Mouse (Mus musculus) forelimb bud, embryonic 11.5 days (tissue): ENCODE results near the gene Angel2.
A peak's percentile ranks its signal among the peaks of the same experiment; 100 is the strongest.
"Not testable (repeated sequence)": the region's sequence is repeated elsewhere in the genome, so short reads cannot be mapped to it uniquely, and the experiment has no call there.

Source experiments
- DNase-seq: peaks from one replicate; pipeline ENCODE4 v3.0.0-alpha.2; 2012; ENCODE audit warnings: low read depth, low spot score

The Angel2 gene

DNA sequence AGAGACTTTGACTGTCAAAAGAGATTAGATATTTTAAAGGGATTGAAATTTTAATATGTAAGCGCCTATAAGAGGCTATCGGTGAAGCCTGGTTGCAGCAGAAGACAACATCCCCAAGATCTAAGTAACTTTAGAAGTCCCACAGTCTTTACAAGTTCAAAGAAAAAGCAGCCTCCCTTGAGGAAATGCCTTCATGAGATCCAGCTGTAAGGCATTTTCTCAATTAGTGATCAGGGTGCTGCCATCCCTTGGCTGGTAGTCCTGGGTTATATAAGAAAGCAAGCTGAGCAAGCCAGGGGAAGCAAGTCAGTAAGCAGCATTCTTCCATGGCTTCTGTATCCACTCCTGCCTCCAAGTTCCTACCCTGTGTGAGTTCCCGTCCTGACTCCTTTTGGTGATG, at the start of gene Angel2:
Angel2 (plus strand) TSS at position 301 of the 400 bp plus-strand sequence.
- DNase-seq: not testable (repeated sequence)

DNA sequence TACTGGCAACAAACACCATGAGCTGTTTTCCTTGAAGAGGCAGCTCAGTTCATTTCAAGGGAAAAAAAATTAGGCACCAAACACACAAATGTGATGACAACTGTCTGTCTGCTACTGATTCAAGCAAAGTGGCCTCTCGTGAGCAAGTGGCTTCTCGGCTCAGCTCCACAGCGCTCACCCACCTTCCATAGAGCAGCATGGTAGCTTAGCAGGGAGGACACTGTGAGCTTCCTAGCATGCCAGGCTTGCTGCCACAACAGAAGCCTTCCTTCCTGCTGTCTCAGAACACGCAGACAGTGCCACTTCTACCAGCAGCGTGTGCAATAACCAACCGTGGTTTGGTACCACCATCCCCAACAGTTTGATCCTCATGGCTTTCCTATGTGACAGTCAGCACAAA, 49.2 kb upstream of the Angel2 start:
- no peak for DNase-seq

DNA sequence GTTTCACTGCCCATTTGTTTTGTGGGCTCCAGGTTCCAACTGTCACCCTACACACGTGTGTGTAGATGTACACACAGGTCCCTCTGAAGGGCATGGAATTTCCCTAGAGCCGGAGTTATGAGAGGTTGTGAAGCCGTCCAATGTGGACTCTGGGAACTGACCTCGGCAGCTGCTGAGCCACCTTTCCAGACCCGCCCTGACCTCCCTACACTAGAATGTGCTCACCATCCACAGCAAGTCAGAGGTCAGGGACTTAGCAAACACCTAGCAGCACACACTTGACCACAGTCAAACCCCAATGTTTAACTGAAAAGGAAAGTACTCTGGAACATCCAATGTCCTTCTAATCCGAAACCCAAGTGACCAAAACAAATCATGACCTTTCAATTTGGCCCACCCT, 44.3 kb upstream of the Angel2 start:
- DNase-seq: no peak

DNA sequence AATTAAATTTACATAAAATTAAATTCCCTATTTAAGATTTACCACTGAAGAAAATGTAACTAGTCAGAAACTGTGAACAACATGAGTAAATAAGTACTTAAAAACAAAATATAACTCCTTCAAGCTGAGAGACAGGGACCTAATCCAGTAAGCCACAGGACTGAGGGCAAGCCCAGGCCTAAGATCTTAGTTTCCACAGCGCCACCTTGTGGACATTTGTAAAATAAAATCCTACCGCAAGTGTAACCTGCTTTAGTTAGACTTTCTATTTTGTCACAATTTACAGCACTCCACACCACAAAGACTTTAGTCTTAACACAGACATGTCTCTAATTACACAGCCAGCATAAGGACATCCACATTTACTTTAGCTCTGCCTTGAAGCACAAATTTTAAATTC, 43.5 kb upstream of the Angel2 start:
- DNase-seq: peak; percentile 73

DNA sequence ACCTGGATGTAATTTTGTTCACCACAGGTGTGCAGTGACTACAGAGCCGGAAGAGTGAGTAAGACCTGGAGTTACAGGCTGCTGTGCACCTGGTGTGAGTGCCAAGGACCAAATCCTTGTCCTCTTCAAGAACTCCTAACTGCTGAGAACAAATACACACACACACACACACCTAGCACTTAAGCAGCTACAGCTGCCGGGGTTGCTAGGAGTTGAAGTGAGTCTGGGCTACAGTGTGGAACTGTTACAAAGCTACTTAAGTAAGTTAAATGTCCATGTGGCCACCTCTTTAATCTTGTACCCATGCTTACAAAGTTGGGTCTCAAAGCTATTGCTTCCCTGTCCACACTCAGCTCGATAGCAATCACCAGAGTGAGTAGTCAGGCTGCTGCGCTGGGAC, 38.9 kb upstream of the Angel2 start:
- no peak for DNase-seq

DNA sequence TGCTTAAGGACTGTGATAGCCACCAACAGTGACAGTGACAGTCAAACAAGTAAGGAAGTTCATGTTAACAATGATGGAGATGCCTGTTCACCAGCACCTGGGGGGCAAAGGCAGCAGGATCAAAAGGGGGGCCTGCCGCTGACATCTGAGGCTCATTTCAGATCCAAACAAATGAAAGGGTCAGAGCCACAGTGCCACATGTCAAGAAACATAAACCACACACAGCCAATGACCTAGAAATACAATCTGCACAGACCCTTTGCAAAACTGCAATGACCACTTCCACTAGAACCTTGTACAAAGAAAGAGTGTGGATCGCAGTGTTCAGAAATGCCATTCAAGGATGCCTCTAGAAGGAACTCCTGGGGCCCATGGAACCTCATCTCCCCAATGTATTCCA, 36.9 kb upstream of the Angel2 start:
- DNase-seq: no peak

DNA sequence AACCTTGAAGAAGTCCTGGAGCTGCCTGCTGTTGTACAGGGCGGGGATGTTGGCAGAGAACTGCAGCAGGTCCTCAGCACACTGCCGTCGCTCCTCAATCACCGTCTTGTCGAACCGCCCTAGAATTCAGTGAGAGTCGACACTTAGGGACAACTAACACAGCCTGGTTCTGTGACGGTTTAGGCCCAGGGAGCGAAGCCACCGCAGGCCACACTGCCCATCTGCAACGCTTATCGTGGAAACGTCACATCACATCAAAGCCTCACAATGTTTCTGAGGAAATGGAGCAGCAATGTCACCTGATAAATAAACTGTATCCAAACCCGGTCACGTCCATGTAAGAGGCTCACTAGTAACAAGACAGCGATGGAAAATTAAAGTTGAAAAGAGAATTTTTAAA, 36.3 kb upstream of the Angel2 start:
- no peak for DNase-seq

DNA sequence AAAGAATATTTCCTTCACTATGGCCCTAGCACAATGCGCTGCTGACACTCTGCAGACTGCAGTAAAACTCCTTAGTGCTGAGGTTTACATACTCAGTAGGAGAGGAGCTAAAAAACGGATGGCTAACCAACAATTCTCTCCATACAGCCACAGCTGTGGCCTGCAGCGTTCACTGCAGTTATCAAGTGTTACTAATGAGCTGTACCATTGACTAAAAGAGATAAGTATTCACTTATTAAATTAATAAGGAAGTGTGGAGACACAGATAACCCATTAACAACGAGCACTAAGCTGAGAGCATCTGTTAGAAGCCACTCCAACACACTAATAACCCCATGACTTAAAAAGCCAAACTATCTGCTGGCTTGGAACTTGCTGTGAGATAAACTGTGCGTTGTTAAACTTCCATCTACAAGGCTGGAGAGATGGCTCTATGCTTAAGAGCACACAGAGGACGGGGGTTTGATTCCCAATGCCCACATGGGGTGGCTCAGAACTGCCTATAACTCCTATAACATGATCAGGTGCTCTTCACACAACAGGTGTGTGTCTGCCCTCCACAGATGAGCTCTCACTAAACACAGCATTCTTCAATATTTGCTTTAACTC, 31.2 kb upstream of the Angel2 start:
- no peak for DNase-seq

DNA sequence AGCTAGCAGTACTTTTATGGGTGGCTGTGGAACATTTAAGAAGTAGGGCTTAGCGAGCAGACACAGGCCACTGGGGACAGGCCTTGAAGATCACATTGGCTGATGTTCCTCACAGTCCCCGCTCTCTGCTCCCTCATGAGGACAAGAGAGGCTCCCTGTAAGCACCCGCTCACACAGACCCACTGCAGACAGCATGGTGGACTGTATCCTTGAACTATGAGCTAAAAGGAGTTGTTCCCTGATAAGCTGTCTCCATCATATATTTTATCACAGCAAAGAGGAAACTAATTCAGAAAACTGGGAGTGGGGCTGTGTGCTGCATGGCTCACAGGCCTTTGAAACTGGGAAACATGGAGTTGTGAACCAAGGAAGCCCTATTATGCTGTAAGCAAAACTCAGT, 26.7 kb upstream of the Angel2 start:
- DNase-seq: no peak

DNA sequence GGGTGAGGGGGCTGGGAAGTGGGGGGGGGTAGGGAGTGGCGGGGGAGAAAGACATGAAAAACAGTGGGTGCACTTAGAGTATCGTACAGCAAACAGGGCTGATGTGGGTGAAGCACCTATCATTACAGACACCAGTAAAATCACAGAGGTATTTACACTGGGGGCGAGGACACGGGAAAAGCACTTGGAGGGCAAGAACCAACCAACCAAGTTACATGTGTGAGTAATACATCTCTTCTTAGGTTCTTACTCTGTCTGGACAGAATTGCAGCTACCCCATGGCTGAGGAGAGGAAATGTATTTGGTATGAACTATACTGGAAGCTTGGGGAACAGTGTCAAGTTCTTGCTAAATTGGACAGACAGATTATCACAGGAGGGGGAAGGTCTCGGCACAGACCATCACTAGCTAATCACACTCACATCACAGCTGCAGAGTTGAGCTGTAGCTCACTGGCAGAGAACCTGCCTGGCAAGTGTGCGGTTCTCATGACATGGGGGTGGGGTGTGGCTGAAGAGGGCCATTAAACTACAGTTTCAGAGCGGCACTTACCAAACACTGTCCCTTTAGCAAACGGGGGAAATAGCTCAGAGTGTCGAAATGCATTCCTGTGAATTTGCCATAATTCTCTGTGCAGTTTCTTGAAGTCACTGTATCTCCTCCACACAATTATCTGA, 25.9 kb upstream of the Angel2 start:
- DNase-seq: no peak

DNA sequence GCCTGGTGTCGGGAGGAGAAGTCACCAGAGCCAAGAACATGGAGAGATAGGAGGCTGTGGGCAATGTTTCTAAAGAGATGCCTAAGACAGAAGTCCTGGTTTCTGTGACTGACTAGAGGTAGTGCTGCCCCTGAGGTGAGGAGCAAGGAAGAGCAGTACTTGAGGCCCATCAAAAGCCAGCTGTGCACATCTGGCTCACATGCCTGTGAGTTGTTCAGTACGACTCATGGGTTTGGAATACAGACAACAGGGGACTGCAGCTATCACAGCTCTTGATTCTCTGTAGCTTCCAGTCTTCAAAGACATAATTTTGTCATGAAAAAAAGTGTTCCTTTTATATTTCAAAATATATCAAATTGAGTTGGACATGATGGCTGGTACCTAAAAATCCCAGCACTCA, 23.8 kb upstream of the Angel2 start:
- DNase-seq: no peak

DNA sequence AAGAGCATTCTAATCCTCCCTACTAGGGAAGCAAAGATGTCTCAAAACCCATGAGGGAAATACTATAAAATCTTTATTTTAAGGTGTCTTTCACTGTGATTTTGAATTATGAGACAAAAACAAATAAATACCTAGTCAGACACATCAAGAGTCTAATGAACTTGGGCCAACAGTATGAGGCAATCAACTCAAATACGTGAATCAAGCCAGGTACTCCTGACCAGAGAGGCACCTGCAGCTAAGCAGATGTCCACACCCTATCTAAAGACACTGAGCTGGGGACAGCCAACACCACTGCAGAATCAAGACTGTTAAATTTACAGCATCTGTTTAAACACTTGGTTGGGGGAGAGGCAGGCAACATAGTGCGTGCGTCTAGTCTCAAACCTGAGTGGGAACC, 20.8 kb upstream of the Angel2 start:
- DNase-seq: no peak

DNA sequence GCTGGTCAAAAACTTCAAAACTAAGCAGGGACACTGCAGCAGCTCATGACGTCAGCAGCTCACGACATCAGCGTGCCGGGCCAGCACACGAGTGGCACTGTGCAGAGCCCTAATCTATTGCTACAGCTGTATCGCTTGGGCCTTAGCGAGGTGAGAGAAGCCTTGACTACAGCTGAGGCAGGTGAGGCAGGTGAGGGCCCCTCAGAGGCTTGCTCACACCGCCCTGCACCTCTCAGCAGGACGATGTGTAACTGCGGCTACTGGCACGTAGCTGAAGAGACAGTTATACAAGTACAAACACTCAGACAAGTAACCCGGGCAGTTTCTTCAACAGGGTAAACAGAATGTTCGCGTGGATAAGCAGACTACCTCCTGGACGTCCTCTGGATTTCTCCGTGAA, 20.2 kb upstream of the Angel2 start:
- DNase-seq: no peak

DNA sequence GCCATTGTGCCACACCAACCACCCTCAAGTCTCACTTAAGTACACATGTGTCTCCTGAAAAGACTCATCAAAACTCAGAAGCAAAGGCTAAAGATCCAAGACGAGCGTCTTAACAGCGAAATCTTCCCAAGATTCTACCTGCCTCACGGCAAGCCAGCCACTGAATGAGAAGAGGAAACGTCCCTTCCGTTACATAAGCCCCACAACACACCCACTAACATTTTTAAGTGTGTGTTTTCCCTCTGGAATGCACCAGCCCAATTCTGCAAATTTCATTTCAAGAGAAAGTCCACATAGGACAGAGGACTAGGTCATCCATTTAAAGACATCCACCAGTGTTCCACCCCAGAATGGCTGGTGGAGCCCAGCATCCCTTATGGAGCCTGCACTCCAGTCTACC, 14.1 kb upstream of the Angel2 start:
- DNase-seq: no peak

DNA sequence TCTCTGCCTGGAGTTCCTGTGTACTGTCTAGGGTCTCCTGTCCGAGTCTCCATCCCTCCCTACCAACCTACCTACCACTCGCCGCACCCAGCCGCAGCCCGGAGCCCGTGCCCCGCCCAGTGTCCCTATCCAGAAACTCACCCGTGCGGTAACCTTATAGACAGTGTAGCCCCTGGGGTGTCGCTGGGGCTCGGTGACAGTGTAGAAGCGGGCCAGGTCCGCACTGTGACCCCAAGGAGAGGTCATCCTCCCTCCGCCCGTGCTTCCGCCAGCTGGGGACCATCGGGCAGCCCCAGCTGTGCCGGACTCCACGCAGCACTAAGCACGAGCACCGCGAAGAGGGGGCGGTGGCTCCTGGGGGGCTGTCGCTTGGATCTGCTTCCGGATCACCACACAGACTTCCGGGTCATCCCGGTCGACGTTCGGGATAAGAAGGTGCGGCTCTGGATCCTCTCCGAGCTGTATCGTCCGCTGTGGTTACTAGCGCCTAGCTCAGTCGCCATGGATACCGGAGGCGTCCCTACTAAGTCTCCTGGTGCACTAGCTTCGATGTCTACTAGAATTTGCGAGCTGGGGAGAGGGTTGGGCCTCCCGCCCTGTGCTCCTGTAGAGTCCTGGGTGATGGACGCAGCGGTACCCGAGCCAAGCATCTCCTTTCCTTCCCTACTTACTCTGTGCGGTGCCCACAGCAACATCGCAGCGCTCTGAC, 13.3 kb upstream of the Angel2 start, which contains the start of gene Rps6kc1:
Rps6kc1 (minus strand) TSS at position 356 of the 709 bp plus-strand sequence.
- DNase-seq: peak; percentile 81

DNA sequence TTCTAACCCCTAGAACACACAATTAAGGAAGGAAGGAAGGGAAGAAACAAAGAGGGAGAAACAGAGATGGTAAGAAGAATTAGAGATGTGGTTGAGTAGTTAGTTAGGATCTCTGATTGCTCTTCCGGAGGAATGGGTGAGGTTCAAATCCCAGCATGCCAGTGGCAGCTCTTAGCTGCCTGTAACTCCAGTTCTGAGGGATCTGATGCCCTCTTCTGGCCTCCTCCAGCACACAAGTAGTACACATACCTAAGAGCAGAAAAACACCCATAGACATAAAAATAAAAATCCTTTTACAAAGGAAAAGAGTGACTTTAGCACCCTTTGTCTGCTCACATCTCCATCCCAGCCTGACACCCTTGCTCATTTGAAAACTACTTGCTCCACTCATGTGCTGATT, 12.3 kb upstream of the Angel2 start:
- no peak for DNase-seq

DNA sequence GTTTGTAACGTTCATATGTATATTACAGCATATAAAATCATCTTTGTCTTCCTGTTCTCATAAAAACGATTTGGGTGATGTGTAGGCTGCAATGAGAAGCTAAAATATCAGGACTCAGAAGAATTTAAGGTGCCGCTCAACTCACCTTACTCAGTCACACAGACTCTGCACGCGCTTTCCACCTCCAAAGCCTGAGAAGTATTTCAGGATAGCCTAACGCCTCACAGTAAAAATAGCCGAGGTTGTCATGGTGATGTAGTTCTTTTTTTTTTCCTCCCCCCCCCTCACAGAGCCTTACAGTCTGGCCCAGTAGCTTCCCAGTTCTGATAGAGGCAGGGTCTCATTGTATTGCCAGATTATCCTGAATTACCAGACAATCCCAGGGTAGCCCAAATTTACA, 6.0 kb upstream of the Angel2 start:
- DNase-seq: no peak

DNA sequence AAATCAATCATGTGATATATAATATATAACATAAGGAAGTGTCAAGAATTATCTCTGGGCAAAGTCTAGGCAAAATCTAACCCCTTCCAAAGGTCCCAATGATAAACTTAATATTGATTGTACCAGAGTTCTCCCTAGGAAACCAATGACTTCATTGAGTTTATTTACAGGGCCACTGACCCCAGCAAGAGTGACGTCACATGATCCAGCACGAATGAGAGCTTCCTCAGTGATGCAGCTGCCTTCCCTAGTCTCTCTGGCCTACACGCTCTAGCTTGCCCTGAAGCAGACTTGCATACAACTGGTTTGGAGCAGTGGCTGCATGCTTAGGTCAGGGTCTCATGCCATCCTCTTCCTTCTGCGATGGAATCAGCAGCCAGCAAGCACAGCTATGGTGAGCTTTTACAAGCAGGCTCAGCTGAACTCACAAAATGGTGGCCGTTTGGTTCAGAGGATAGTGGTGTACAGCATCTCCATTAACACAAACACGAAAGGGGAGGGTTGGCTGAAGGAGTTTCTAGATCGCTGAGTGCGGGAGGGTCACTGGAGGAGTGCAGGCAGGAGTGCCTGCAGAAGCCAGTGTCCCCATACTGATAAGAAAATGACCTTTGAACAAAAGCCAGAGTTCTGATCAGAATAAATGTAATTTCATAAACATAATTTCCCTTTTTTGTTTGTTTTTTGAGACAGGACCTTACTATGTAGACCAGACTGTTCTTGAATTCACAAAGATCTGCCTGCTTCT, 5.0 kb upstream of the Angel2 start:
- DNase-seq: no peak

DNA sequence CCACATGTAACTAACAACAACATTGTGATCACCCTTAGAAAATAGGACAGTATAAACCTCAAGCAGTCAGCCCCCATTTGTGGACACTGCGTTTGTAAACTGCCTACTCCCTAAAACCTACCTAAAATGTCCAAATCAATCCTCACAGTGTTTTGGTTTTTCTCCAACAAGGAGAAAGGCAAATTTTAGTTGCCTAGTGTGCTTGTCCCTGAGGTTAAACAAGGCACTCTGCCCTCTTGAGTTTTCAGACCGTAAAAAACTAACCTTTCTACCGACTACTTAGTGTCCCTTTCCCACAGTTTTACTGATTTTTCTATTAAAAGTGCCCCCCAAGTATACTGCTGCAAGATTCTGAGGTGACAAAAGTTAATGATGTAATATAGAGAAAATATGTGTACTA, 2.4 kb downstream of the Angel2 start:
- DNase-seq: no peak

DNA sequence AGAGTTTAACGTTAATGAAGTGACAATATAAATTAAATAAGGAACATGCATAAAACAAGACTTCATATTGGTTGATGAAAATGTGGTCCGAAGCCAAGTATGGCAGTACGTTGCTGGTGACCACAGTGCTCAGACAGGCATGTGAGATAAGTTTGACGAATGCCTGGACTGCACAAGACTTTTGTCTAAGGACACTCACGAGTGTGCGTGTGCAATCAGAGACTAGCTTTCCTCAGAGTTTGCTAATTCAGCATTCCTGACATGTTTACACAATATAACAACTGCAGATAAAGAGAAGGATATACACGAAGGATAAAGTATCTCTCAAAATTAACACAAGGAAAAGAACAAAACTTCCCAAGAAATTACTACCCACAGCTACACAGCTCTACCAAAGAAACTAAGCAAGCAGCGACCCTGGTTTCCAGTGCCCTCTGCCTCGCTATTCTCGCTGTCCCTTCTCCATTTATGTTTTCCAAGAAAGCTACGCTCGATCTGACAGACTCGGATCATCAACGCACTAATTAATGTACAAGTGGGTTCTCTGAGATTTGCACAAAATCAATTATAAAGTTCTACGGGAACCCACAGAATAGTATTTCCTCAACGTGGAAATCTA, 2.9 kb downstream of the Angel2 start:
- DNase-seq: no peak

DNA sequence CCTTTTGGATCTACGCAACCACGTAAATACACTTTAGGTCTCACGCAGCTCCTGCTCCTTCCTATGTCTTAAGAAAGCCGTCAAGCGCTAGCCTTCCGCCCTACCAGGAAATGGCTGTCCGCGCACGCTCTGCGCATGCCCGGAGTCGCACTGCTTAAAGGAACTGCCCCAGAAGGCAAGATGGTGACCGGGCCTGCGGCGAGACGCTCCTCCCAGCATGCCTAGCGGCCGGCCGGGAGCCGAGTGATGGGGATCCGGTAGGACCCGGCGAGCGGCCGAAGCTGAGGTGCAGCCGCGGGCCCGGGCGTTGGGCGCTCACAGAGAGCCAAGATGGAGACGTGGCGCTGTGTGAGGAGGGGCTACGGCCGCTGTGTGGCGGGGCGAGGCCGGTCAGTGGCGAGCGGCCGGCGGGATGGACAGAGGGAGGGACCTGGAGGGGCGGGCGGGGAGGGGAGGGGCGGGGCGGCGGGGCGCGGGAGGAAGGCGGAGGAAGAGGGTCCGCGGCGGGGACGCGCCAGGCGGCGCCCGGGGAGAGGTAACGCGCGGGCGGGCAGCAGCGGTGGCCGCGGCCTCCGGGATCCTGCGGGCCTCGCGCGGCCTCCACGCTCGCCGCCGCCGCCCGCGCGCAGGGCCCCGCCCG, 3.6 kb downstream of the Angel2 start:
- DNase-seq: peak; percentile 98
